Mouse (Mus musculus): ENCODE measurements around the gene Wnk4. TPM values are rescaled to one million over a fixed set of nuclear protein-coding genes. Genes with fewer than 3 reads are reported as not detected.

Gene Wnk4
- polyA plus RNA-seq, 1 experiment, result 37.7 TPM

DNA sequence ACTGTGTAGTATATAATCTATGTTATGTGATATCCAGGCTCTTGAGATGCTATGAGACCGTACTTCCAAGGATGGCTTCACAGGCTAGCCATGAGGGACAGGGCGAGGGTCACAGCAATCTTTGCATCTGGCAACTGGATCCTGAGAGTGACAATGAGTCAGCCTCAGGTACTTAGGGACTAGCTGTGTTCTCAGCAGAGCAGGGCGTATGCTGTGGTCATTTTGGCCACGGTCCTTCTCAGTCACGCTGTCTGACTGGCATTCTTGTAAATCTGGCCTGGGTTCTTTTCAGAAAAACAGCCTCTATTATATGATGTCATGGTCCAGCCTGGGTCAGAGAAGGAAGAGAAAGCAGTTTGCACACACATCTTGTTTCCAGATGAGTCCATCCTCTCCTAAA is 23.6 kb upstream of the Wnk4 start:
- H3K27me3 ChIP-seq (replicated peaks), result peaks cover 55% of the 10 kb centered on the region
- H3K9me3 ChIP-seq, result peaks cover 8% of the 10 kb centered on the region
- TF ChIP-seq GATA1 (IDR thresholded peaks at IDR 0.05; ENCODE audit: borderline replicate concordance, low read length) (no peak), FLI1 (IDR thresholded peaks at IDR 0.05; ENCODE audit: low read length) (no peak)
- H3K4me3 ChIP-seq (replicated peaks), result no peak overlapping the region
- H3K4me1 ChIP-seq, result peaks cover 16% of the 10 kb centered on the region
- no peaks in the 10 kb centered on the region for H3K36me3 ChIP-seq (replicated peaks; ENCODE audit: low read length)

DNA sequence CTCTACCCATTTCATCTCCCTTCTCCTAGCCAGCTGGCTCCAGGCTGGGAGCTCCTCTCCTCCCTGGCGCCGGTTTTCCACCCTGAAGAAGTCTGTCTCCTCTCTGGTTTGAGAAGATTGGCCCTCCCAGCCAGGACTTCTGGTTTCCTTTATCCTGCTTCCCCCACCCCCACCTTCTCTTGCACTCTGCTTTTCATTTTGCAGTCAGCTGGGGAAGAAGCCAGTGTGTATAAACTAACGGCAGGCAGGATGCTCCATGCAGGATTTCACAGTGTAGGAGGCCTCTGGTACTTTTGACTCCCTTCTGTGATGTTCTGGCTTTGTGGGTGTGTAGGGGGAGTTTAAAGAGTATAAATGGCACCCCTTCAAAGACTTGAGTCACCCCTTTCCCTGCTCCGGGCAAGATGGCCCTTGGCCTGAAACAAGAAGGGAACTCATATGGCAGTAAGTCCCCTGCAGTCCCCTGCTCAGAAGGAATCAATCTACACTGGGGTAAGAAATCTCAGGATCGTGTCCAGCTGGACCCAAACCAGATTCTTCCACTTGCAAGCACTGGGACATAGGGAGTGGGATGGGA is 22.2 kb upstream of the Wnk4 start:
- Histone ChIP-seq H3K36me3 (replicated peaks; ENCODE audit: low read length) (no peaks in the 10 kb centered on the region), H3K27me3 (replicated peaks) (peaks cover 56% of the 10 kb centered on the region), H3K4me3 (replicated peaks) (no peak overlapping the region), H3K9me3 (peaks cover 8% of the 10 kb centered on the region), H3K4me1 (peaks cover 5% of the 10 kb centered on the region; the same call in 1 of the 2 replicates)
- no peak for TF ChIP-seq GATA1 (IDR thresholded peaks at IDR 0.05; ENCODE audit: borderline replicate concordance, low read length)
- no peak for TF ChIP-seq FLI1 (IDR thresholded peaks at IDR 0.05; ENCODE audit: low read length)

DNA sequence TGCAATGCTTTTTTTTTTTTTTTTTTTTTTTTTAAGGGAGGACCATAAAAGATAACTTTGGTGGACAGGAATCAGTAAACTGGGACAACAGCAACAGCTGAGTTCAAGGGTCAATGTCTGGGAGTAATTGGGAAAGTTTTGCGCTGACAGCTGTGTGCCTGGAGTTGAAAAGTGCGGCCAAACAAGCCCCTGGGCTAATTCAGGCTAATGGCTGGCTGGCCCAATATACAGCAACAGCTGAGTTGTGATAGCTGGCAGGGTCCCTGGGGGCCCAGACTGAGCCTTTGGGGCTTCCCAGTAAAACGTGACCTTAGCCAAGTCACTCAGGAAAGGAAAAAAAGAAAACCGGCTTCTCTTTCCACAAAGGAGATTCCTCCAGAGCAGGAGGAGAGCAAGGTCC is 15.3 kb upstream of the Wnk4 start:
- no peaks in the 10 kb centered on the region for H3K9me3 ChIP-seq
- no peak overlapping the region for H3K4me3 ChIP-seq (replicated peaks)
- no peak for TF ChIP-seq GATA1 (IDR thresholded peaks at IDR 0.05; ENCODE audit: borderline replicate concordance, low read length)
- TF ChIP-seq FLI1 (IDR thresholded peaks at IDR 0.05; ENCODE audit: low read length), result no peak
- peaks cover 66% of the 10 kb centered on the region for H3K27me3 ChIP-seq (replicated peaks)
- peaks cover 44% of the 10 kb centered on the region for H3K4me1 ChIP-seq
- no peaks in the 10 kb centered on the region for H3K36me3 ChIP-seq (replicated peaks; ENCODE audit: low read length)

DNA sequence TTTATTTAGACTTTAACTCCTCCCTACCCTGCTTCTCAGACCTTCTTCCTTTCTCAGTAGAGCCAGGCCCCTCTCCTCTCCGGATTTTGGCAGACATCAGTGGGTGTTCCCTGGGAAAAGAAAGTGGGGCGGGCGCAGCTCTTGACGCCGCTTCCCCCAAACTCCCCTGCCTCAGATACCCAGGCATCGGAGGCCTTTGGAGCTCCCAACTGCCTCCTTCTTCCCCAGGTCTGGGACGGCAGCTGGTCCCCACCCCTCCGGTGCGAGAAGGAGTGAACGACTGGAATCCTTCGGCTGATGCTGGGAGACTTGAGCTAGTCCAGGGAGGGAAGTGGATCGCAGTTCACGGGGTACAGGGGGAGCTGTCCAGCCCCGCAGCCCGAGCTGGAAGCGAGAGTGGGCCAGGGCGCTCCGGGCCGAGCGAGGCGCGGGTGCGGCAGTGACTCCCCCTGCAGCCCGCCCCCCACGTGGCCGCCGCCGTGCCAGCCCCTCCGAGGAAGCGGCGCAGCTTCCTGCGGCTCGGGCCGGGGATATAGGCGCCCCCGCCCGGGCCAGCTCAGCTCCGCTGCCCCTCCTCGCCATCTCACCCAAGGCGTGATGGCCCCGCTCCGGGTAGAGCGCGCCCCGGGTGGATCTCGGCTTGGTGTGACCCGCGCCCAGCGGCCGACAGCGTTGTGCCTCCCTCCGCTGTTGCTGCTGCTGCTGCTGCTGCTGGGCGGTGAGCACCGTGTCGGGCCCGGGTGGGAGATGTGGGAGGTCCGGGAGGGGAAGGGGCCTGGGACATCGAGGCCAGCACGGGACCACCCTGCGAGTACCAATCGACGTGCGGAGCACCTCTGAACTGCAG is 14.3 kb upstream of the Wnk4 start, which contains the start of gene Ramp2:
Ramp2 (plus strand) TSS at position 174 of the 847 bp plus-strand sequence.
- Histone ChIP-seq H3K4me3 (replicated peaks) (peak within 1 kb of the TSS; percentile 89), H3K27me3 (replicated peaks) (peaks cover 65% of the 10 kb centered on the region)

DNA sequence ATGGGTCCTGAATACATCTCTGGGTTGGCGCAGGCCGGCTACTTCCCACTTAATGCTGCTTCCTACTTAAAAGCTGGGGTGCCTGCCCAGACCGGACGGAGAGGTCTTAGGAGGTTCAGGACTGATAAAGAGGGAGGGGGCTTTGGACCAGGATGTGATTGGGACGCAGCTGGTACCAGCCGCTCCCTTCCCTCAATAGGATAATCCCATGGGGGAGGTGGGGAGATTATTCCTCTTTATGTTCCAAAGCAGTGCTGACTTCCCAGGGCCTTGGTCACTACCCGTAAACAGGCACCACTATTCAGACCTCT is 13.7 kb upstream of the Wnk4 start:
- Histone ChIP-seq H3K27me3 (replicated peaks) (peaks cover 62% of the 10 kb centered on the region), H3K9me3 (no peaks in the 10 kb centered on the region), H3K4me3 (replicated peaks) (peak overlapping the region; percentile 89), H3K36me3 (replicated peaks; ENCODE audit: low read length) (no peaks in the 10 kb centered on the region), H3K4me1 (peaks cover 44% of the 10 kb centered on the region)
- TF ChIP-seq FLI1 (IDR thresholded peaks at IDR 0.05; ENCODE audit: low read length) (no peak), GATA1 (IDR thresholded peaks at IDR 0.05; ENCODE audit: borderline replicate concordance, low read length) (no peak)

More for the DNA sequence above, 14.3 kb upstream of the Wnk4 start, which contains the start of gene Ramp2:
- TF ChIP-seq FLI1 (IDR thresholded peaks at IDR 0.05; ENCODE audit: low read length) (no peak), GATA1 (IDR thresholded peaks at IDR 0.05; ENCODE audit: borderline replicate concordance, low read length) (no peak)
- no peaks in the 10 kb centered on the region for H3K9me3 ChIP-seq
- peaks cover 44% of the 10 kb centered on the region for H3K4me1 ChIP-seq
- no peaks in the 10 kb centered on the region for H3K36me3 ChIP-seq (replicated peaks; ENCODE audit: low read length)

DNA sequence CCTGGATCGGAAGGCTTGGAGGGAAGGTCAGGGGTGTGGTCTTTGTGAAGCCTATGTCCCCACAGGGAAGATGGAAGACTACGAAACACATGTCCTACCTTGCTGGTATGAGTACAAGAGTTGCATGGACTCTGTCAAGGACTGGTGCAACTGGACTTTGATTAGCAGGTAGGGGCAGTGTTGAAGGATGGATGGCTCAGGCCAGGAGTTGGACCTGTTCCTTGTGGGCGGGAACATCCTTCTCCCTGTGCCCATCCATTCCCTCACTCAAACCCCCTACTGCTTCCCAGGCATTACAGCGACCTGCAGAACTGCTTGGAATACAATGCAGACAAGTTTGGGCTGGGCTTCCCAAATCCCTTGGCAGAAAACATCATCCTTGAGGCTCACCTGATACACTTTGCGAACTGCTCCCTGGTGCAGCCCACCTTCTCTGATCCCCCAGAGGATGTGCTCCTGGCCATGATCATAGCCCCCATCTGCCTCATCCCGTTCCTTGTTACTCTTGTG is 12.8 kb upstream of the Wnk4 start:
- no peak overlapping the region for H3K4me3 ChIP-seq (replicated peaks)
- H3K27me3 ChIP-seq (replicated peaks), result peaks cover 54% of the 10 kb centered on the region
- no peak for TF ChIP-seq GATA1 (IDR thresholded peaks at IDR 0.05; ENCODE audit: borderline replicate concordance, low read length)
- TF ChIP-seq FLI1 (IDR thresholded peaks at IDR 0.05; ENCODE audit: low read length), result no peak
- H3K9me3 ChIP-seq, result no peaks in the 10 kb centered on the region
- peaks cover 48% of the 10 kb centered on the region for H3K4me1 ChIP-seq
- no peaks in the 10 kb centered on the region for H3K36me3 ChIP-seq (replicated peaks; ENCODE audit: low read length)

DNA sequence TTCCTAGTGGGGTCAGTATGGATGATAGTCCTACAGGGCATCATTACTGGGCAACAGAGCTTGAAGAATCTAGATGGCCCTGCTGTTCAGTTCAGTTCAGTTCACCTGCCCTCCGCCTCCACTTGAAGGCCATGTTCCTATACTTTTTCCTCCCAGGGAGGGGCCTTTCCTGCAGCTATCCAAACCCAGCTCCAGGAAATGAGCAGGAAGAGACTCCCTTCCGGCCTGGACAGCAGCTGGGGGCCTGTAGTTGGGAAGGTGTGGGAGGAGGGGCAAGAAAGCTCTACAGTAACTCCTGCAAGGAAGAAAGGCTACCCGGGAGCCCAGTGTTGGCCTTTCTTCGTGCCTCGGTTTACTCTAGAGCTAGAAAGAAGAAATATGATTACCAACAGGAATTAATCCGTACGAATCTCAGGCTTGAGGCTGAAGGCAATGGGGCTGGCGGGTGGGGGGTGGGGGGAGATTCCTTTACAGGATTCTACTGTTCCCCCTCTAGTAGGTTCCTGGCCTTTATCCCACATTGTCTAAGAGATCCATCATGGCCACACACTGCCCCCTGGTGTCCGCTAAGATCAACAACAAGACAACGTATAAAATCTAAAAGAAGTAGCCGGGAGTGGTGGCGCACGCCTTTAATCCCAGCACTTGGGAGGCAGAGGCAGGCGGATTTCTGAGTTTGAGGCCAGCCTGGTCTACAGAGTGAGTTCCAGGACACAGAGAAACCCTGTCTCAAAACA is 11.9 kb upstream of the Wnk4 start:
- Histone ChIP-seq H3K4me1 (peaks cover 51% of the 10 kb centered on the region), H3K4me3 (replicated peaks) (no peak overlapping the region), H3K9me3 (no peaks in the 10 kb centered on the region), H3K27me3 (replicated peaks) (peaks cover 48% of the 10 kb centered on the region), H3K36me3 (replicated peaks; ENCODE audit: low read length) (no peaks in the 10 kb centered on the region)
- no peak for TF ChIP-seq GATA1 (IDR thresholded peaks at IDR 0.05; ENCODE audit: borderline replicate concordance, low read length)
- no peak for TF ChIP-seq FLI1 (IDR thresholded peaks at IDR 0.05; ENCODE audit: low read length)

DNA sequence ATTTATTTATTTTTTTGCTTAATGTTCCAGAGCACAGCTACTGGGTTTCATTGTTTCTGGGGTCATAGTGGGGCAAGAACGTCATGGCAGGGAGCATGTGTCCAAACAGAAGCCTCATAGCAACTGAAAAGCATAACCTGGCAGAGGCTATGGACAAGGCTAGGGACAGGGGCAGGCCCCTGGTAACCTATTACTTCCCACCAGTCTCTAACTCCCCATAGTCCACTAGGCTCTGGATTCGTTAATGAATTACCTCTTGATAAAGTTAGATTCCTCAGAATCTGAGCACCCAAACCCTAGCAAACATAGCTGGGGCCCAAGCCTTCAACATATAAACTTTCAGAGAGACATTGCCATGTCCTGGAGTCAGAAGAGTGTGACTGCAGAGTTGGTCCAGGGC is 9.3 kb upstream of the Wnk4 start:
- H3K9me3 ChIP-seq, result no peaks in the 10 kb centered on the region
- H3K4me3 ChIP-seq (replicated peaks), result no peak overlapping the region
- TF ChIP-seq FLI1 (IDR thresholded peaks at IDR 0.05; ENCODE audit: low read length), result no peak
- no peak for TF ChIP-seq GATA1 (IDR thresholded peaks at IDR 0.05; ENCODE audit: borderline replicate concordance, low read length)

DNA sequence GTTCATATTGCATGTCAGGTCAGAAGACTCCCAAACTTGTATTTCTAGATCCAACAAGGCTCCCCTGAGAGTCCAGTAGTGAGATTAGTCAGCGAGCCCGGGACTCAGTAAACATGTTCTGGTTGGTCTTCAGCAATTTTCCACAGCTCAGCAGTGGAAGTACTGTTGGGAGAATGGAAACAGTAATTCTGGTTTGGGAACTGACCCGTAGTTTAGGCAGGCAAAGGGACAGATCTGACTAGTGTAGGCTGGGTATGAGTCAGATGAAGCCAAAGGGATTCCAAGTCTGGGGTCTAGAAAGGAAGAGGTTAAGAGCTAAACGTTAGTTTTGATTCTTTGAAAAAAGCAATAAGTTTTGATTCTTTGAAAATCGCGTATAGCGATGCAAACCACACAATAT is 7.4 kb upstream of the Wnk4 start:
- Histone ChIP-seq H3K4me3 (replicated peaks) (peak overlapping the region; percentile 99), H3K9me3 (no peaks in the 10 kb centered on the region), H3K4me1 (peaks cover 42% of the 10 kb centered on the region), H3K27me3 (replicated peaks) (peaks cover 4% of the 10 kb centered on the region), H3K36me3 (replicated peaks; ENCODE audit: low read length) (peaks cover 23% of the 10 kb centered on the region)
- TF ChIP-seq FLI1 (IDR thresholded peaks at IDR 0.05; ENCODE audit: low read length), result no peak
- no peak for TF ChIP-seq GATA1 (IDR thresholded peaks at IDR 0.05; ENCODE audit: borderline replicate concordance, low read length)

More for the DNA sequence above, 9.3 kb upstream of the Wnk4 start:
- H3K36me3 ChIP-seq (replicated peaks; ENCODE audit: low read length), result peaks cover 5% of the 10 kb centered on the region
- peaks cover 50% of the 10 kb centered on the region for H3K4me1 ChIP-seq
- peaks cover 23% of the 10 kb centered on the region for H3K27me3 ChIP-seq (replicated peaks)
